Mouse (Mus musculus) gastrocnemius, postnatal 14 days (tissue): Measurements from ENCODE around the gene Npy2r. TPM values are rescaled to one million over a fixed set of nuclear protein-coding genes. Genes with fewer than 3 reads are reported as not detected.

ENCODE experiments used
- DNase-seq: peaks from one replicate; pipeline ENCODE4 v3.0.0; 2021; ENCODE audit warnings: mixed read lengths
- intact Hi-C: fragments of 180-260 bp; cut with DNase I; formaldehyde crosslinking; loops from one replicate; pipeline ENCODE4 v1.15.1; 2025; ENCODE audit warnings: low total_unique reads
- long read RNA-seq, 2 experiments: library from polyadenylated mRNA; stranded (forward); transcript quantifications; one replicate each; pipeline ENCODE4 v2.0.0; 2021
- total RNA-seq, 2 experiments: library from RNA; stranded (reverse); gene quantifications; 2 replicates each; pipeline ENCODE4 v1.2.3; 2021

The Npy2r gene
- under 1 TPM; 0.12 to 0.20 TPM for total RNA-seq
- long read RNA-seq, experiment 1 = 0 reads
- long read RNA-seq, experiment 2 = 0 reads

DNA sequence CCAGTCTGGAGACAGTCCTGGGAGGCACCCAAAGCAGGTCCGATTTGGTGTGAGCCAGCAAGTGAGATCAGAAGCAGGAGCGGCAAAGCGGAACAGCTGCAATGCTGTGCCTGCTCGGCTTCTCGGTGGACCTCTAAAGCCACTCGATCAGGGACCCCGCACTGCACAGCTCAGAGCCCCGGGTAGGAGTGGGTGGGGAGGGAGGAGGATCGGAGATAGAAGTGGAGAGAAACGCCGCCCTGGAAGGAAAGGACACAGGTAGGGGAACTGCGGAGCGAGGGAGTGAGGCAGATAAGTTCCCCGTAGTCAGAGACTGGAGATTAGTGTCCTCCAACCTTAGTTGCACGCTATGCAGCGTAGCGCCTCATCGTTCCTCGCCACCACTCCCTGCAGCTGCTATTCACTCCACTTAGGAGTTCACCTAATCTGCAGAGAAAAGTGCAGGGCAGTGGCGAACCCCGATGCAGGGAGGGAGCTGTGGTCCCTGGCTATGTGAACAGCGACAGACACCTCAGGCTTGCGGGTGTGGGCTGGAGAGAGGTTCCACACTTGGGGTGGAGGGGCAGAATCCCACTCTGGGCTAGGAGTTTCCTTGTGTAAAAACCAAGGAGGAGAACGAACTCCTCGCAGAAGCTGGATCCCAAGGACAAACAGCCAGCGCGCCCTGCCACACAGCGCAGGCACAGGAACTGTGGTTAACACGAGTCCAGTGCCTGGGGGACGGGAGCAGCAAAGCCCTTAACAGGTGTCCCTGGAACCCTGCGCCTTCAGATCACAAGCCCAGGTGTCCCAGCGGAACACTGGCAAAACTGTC lies at the start of gene Npy2r:
Gene Npy2r, minus strand, starts transcription at position 177 of the 814 bp plus-strand sequence.
- peak; percentile 9 for DNase-seq
- intact Hi-C loops = no loop called here

GRCm38 (mm10) chr3:82557786-82558185 lies 9.9 kb upstream of the Npy2r start:
- DNase-seq = no peak
- intact Hi-C loops = no loop called here

DNA sequence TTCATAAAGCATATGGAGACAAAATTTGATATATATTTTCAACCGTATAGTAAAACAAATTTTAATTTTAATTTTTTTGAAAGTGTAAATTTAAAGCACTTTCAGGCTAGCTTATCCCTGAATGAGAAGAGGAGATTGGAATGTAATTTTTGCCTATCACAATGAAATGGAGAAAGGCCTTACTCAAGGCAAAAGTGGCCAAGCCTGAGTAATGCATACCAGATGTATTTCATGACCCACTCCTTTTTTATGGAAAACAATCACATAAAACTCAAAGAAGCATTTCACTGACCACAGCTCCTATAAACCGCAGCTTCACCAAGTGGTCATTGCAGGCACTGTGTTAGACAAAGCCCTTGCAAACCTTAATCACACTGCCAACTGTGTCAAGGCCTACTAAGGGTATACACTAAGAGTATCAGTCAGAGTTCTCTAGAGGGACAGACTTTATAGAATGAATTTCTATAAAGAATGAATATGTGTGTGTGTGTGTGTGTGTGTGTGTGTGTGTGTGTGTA lies 8.5 kb upstream of the Npy2r start:
- intact Hi-C loops = no loop called here
- DNase-seq = no peak

- intact Hi-C loops = no loop called here
- no peak for DNase-seq
Observed at GRCm38 (mm10) chr3:82549932-82550331, 2.0 kb upstream of the Npy2r start.

DNA sequence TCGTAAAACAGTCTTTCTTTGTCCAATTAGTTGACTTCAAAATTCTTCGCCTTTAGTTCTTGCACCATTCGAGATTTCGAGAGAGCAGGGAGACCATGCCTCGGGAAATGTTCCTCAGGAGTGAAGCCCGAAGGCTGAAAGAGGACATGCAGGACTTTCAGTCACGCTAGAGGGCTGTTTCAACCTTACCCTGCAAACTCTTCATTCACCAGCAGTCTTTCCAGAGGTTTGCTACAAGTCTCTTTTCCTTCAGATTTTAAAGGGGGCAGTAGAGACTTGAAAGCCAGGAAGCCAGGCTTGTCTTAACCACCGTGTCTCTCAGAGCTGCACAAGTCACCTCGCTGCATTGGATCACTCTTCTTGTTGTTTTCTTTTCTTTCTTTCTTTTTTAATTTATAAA lies 869 bp upstream of the Npy2r start:
- intact Hi-C loops = no loop called here
- DNase-seq = no peak

- no peak for DNase-seq
- intact Hi-C loops = no loop called here
Observed at GRCm38 (mm10) chr3:82541449-82541848, 6.4 kb downstream of the Npy2r start.

GRCm38 (mm10) chr3:82539951-82540350 lies 7.9 kb downstream of the Npy2r start:
- intact Hi-C loops = no loop called here
- no peak for DNase-seq

DNA sequence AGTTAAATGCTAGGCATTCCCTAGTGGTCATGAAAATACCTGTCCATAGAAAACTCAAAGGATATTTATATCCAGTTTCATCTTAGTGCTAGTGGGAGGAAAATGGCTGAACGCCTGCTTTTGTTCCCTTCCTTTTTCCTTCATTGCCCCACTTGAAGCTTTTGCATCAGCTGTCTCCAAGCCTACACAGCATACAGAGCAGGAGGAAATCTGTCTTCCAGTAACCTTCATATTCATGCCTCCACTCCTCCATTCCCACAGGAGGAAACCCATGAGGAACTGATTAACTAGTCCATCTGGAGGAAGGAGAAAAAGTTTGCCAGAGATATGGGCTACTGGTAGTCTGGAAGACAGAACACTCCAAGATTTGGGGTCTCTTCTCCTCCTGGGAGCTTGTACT lies 23.1 kb downstream of the Npy2r start:
- no peak for DNase-seq
- intact Hi-C loops = no loop called here

DNA sequence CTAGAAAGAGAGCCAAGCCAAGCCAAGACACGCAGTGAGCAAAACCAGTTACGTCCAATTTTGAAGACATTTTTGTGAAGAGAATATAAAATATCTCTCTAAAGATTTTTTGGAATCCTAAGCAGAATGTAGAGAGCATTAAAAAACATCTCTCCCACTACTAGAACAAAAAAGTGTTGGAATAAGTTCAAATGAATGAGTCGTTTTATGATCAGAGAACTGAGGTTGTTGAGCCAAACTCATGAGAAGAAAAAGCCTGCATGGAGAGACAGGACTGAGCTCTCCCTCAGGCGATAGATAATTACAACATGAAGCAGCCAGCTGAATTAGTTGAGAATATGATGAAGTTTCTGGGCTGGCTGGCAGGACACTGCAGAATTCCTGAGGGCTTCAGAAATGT lies 49.9 kb downstream of the Npy2r start:
- DNase-seq = no peak
- intact Hi-C loops = no loop called here

Other genes starting within 250 kb of the Npy2r start
- gene Map9, start 190.0 kb downstream of the Npy2r start, total RNA-seq = 1 to 10 TPM; 1.2 to 1.8 TPM